Mouse (Mus musculus) heart, postnatal 10 days (tissue): ENCODE results near the gene Slbp. TPM values are rescaled to one million over a fixed set of nuclear protein-coding genes. Genes with fewer than 3 reads are reported as not detected.

ENCODE experiments used
- DNase-seq, 2 experiments: peaks; one replicate each; pipeline ENCODE4 v3.0.0; 2021
- intact Hi-C: fragments of 180-260 bp; cut with DNase I; formaldehyde crosslinking; loops from one replicate; pipeline ENCODE4 v1.15.1; 2025
- total RNA-seq, 2 experiments: library from RNA; stranded (reverse); gene quantifications; 2 replicates each; pipeline ENCODE4 v1.2.3; 2021

Gene Slbp
- 10 to 100 TPM; 27.6 to 29.5 TPM for total RNA-seq

DNA sequence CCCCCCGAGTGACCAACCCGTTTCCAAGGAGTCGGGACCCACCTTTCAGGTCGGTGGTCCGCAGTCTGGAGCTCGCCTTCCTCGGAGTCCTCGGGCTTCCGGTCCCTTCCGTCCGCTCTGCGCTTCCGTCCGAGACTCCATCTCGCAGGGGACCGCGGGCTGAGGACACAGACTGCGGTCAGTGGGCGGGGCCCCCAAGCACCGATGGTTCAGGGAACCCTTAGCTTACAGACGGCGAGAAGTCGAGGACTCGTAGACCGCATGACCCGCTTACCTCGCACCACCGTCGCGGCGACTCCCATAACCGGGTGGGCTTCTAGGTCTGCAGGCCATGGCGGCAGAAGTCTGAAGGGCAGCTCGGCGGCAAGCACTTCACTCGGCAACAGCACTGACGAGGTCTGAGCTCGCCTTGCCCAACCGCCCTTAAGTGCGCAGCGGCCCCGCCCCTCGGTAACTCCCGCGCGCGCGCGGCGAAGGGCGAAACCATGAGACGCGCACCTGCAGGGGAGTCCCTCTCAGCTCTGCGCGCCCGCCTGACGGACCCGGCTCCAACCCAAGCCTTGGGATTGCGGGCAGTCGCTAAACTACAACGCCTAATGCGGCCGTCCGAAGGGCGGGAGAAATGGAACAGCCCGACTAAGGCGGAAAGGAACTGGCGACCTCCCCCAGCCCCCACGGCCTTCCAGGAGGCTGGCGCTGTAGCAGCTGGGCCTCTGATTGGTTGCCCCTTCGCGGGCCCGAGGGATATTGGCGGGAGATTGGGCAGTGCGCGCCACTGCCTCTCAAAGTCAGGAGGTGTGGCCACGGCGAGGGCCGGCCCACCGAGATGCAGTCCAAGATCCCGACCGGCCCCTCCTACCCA, at the start of gene Slbp:
TSS of gene Slbp (minus strand) at position 654 of the 862 bp plus-strand sequence.
- intact Hi-C loops = loop anchor here (10.0 kb wide), 1 partner anchor 283 kb away; the partner anchor contains the start of gene Nelfa
- peak; percentile 97 to 98 for DNase-seq

GRCm38 (mm10) chr5:33701832-33702231, 49.5 kb upstream of the Slbp start:
- intact Hi-C loops = no loop called here
- DNase-seq = no peak

GRCm38 (mm10) chr5:33700010-33700409, 47.6 kb upstream of the Slbp start:
- intact Hi-C loops = no loop called here
- no peak for DNase-seq

GRCm38 (mm10) chr5:33698669-33699068, 46.3 kb upstream of the Slbp start:
- intact Hi-C loops = no loop called here
- DNase-seq = no peak

- DNase-seq = no peak
- intact Hi-C loops = no loop called here
These were observed 45.7 kb upstream of the Slbp start for GRCm38 (mm10) chr5:33697947-33698512.

GRCm38 (mm10) chr5:33697534-33697933, 45.2 kb upstream of the Slbp start:
- intact Hi-C loops = no loop called here
- DNase-seq = no peak

GRCm38 (mm10) chr5:33696430-33696829, 44.1 kb upstream of the Slbp start:
- intact Hi-C loops = no loop called here
- no peak for DNase-seq

DNA sequence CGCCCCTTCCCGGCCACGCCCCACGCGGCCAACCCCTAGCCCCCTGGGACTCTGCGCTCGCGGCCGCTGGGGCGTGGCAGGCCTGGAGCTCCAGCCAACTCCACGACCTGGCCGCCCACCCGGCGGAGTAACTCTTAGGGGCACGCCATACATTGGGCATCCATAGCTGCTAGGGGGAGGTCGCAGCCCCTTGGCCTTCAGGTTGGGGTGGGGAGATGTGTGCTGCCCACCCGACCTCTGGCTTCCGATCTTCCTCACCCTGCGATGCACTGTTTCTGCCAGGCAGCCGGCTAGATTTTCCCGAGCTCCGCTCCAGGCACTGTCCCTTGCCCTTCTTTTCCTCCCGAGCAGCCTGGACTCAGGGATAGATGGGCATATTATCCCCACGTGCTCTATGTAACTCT, 43.3 kb upstream of the Slbp start:
- intact Hi-C loops = no loop called here
- DNase-seq = peak in 1 of 2 experiments; percentile 49

GRCm38 (mm10) chr5:33694848-33695717, 42.7 kb upstream of the Slbp start:
- intact Hi-C loops = no loop called here
- DNase-seq = peak; percentile 54 to 59

GRCm38 (mm10) chr5:33694461-33694847, 42.1 kb upstream of the Slbp start:
- no peak for DNase-seq
- intact Hi-C loops = no loop called here

DNA sequence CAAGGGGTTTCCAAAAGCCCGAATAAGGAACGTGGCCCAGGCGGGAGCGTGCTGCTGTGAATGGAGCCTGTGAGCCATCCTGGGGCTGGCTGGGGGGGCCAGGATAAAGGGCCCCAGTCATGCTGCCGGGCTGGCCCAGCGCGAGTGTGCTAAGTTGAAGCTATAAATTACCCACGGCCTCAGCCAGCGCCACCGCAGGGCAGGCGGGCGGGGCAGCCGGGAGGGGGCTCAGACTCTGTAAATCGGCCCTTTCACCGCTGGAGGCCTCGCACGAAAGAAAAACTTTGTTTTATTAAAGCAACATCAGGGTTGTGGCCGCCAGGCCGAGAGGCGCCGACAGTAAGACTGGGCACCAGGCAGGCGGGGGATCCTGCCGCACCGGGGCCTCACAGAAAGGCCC, 40.0 kb upstream of the Slbp start:
- intact Hi-C loops = no loop called here
- peak in 1 of 2 experiments; percentile 41 for DNase-seq

- intact Hi-C loops = loop anchor here (5.0 kb wide), 1 partner anchor 32 kb away; the partner anchor contains the start of gene Fgfr3
These were observed 37.7 kb upstream of the Slbp start for GRCm38 (mm10) chr5:33689852-33690645.

GRCm38 (mm10) chr5:33689221-33689844, 37.0 kb upstream of the Slbp start:
- peak in 1 of 2 experiments; percentile 34 for DNase-seq
- intact Hi-C loops = loop anchor here (5.0 kb wide), 1 partner anchor 33 kb away; the partner anchor contains the start of gene Fgfr3

More at GRCm38 (mm10) chr5:33689852-33690645, 37.7 kb upstream of the Slbp start:
- peak; percentile 57 to 61 for DNase-seq

DNA sequence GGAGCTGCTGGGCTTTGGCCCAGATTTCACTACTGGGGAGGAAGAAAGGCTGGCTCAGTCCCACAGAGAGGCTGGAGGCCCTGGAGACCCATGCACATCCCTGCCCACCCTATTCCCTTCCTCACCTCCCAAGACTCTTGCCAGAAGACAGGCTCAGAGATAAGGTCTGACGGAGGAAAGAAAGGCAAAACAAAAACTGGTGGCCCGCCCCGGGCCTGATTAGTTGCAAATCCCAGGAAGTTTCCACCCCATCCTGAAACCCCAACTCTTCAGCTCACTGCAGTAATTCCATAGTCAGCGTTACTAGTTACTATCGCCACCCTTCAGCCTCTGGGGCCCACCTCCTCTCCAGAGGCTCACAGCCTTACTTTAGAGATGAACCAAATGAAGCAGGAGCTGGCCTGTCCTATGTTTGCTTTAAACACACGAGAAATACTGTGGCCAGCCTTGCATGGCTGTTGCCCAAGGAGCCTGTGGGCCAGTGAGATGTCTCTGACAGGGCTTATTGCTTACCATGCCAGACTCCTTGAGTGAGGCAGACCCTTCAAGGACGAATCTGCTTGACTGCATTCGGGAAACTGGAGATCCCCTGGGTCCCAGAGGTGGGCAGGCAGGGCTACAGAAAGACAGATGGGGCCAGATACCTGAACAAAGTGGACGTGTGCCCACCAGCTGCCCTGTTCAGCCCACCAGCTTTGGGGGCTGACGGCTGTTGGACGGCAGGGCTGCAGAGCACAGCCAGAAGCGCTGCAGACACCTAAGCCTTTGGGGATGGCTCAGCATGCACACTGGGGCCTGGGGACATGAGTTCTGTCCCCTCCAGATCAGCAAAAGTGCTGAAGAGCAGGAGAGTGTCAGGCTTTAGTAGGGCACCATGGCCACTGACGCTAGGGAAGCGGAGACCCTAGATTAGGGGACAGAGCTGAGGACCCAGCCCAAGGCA, 36.2 kb upstream of the Slbp start:
- intact Hi-C loops = loop anchor here (5.0 kb wide), 1 partner anchor 34 kb away; the partner anchor contains the start of gene Fgfr3
- DNase-seq = no peak

DNA sequence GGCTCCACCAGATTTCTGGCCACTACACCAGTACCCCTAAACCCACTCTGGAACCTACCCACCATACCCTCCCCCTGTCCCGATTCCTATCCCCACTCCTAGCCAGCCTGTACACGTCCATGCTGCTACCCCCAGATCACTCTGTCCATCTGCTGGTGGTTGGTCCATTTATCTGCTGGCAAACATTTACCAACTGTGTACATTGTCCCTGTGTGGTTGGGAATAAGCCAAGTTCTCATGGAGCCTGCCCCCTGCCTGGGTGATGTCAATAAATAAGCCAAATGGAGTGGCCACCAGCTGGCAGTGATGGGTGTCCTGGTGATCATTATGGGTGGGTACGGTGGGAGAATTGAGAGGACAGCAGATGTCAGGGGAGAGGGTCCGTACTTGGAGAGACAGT, 34.8 kb upstream of the Slbp start:
- intact Hi-C loops = loop anchor here (5.0 kb wide), 1 partner anchor 35 kb away; the partner anchor contains the start of gene Fgfr3
- no peak for DNase-seq

GRCm38 (mm10) chr5:33684932-33685331, 32.6 kb upstream of the Slbp start:
- intact Hi-C loops = loop anchor here (1.0 to 5.0 kb wide), 2 partner anchors 37 to 53 kb away; partner anchors contain the start of gene Fgfr3
- no peak for DNase-seq

- DNase-seq = peak; percentile 66 to 78
- intact Hi-C loops = loop anchor here (1.0 kb wide), 1 partner anchor 54 kb away; no protein-coding TSS in a partner anchor
These were observed 31.7 kb upstream of the Slbp start for GRCm38 (mm10) chr5:33683897-33684652.
